Mouse (Mus musculus): ENCODE measurements at regions not wholly inside any gene's neighbourhood (a gene's known extent, or its start where the extent isn't known, plus 50 kb on each side); places are given as distances from the start of the nearest gene placed in this dataset.

GRCm38 (mm10) chr16:62981821-62982220 is 127.7 kb downstream of the Pros1 start:
- no peak overlapping the region for H3K9ac ChIP-seq
- no peaks in the 10 kb centered on the region for H3K4me1 ChIP-seq
- no peak overlapping the region for H3K4me2 ChIP-seq (replicated peaks)
- no peak overlapping the region for H3K4me3 ChIP-seq (replicated peaks)
- H3K27me3 ChIP-seq = no peaks in the 10 kb centered on the region
- 32% methylated on average over 1 of the region's 1 CpGs for WGBS
- H3K27ac ChIP-seq (replicated peaks) = no peak overlapping the region
- no peaks in the 10 kb centered on the region for H3K9me3 ChIP-seq (replicated peaks)
- H3K36me3 ChIP-seq = no peaks in the 10 kb centered on the region
- no peak for ATAC-seq (ENCODE audit: insufficient number of reproducible peaks, low FRiP score, low TSS enrichment, low read depth)

- 53% methylated on average over 4 of the region's 4 CpGs for WGBS
- Histone ChIP-seq H3K9ac (no peak overlapping the region), H3K9me3 (replicated peaks) (no peaks in the 10 kb centered on the region), H3K4me3 (replicated peaks) (no peak overlapping the region), H3K4me2 (replicated peaks) (no peak overlapping the region), H3K4me1 (no peaks in the 10 kb centered on the region), H3K27me3 (no peaks in the 10 kb centered on the region), H3K27ac (replicated peaks) (no peak overlapping the region), H3K36me3 (no peaks in the 10 kb centered on the region)
- no peak for ATAC-seq (ENCODE audit: insufficient number of reproducible peaks, low FRiP score, low TSS enrichment, low read depth)
These were observed 128.5 kb downstream of the Pros1 start for GRCm38 (mm10) chr16:62982558-62982957.

- Histone ChIP-seq H3K36me3 (no peaks in the 10 kb centered on the region), H3K27me3 (no peaks in the 10 kb centered on the region), H3K4me3 (replicated peaks) (no peak overlapping the region), H3K27ac (replicated peaks) (no peak overlapping the region), H3K4me2 (replicated peaks) (no peak overlapping the region), H3K4me1 (no peaks in the 10 kb centered on the region), H3K9me3 (replicated peaks) (no peaks in the 10 kb centered on the region), H3K9ac (no peak overlapping the region)
- ATAC-seq (ENCODE audit: insufficient number of reproducible peaks, low FRiP score, low TSS enrichment, low read depth) = no peak
- WGBS = 40% methylated on average over 3 of the region's 3 CpGs
These were observed 141.4 kb downstream of the Pros1 start for GRCm38 (mm10) chr16:62995555-62995954.

- 86% methylated on average over 4 of the region's 4 CpGs for WGBS
- Histone ChIP-seq H3K27me3 (no peaks in the 10 kb centered on the region), H3K9me3 (replicated peaks) (no peaks in the 10 kb centered on the region), H3K4me2 (replicated peaks) (no peak overlapping the region), H3K4me1 (no peaks in the 10 kb centered on the region), H3K36me3 (no peaks in the 10 kb centered on the region), H3K27ac (replicated peaks) (no peak overlapping the region), H3K4me3 (replicated peaks) (no peak overlapping the region), H3K9ac (no peak overlapping the region)
- ATAC-seq (ENCODE audit: insufficient number of reproducible peaks, low FRiP score, low TSS enrichment, low read depth) = no peak
These were observed 157.1 kb downstream of the Pros1 start for GRCm38 (mm10) chr16:63011151-63011734.

GRCm38 (mm10) chr16:63014453-63014852 is 160.3 kb downstream of the Pros1 start:
- no peak overlapping the region for H3K4me2 ChIP-seq (replicated peaks)
- H3K36me3 ChIP-seq = no peaks in the 10 kb centered on the region
- 35% methylated on average over 7 of the region's 7 CpGs for WGBS
- H3K9ac ChIP-seq = no peak overlapping the region
- H3K27ac ChIP-seq (replicated peaks) = no peak overlapping the region
- no peaks in the 10 kb centered on the region for H3K9me3 ChIP-seq (replicated peaks)
- no peak for ATAC-seq (ENCODE audit: insufficient number of reproducible peaks, low FRiP score, low TSS enrichment, low read depth)
- H3K4me1 ChIP-seq = no peaks in the 10 kb centered on the region
- no peak overlapping the region for H3K4me3 ChIP-seq (replicated peaks)
- H3K27me3 ChIP-seq = no peaks in the 10 kb centered on the region

- no peak for ATAC-seq (ENCODE audit: insufficient number of reproducible peaks, low FRiP score, low TSS enrichment, low read depth)
- no peaks in the 10 kb centered on the region for H3K4me1 ChIP-seq
- H3K4me3 ChIP-seq (replicated peaks) = no peak overlapping the region
- no peak overlapping the region for H3K27ac ChIP-seq (replicated peaks)
- H3K9ac ChIP-seq = no peak overlapping the region
- H3K36me3 ChIP-seq = no peaks in the 10 kb centered on the region
- H3K27me3 ChIP-seq = no peaks in the 10 kb centered on the region
- whole genome bisulfite sequencing = 31% methylated on average over 1 of the region's 1 CpGs
- H3K4me2 ChIP-seq (replicated peaks) = no peak overlapping the region
- no peaks in the 10 kb centered on the region for H3K9me3 ChIP-seq (replicated peaks)
These were observed 162.0 kb downstream of the Pros1 start for GRCm38 (mm10) chr16:63016144-63016543.

GRCm38 (mm10) chr16:63016658-63017057 is 162.6 kb downstream of the Pros1 start:
- Histone ChIP-seq H3K27me3 (no peaks in the 10 kb centered on the region), H3K9me3 (replicated peaks) (no peaks in the 10 kb centered on the region), H3K36me3 (no peaks in the 10 kb centered on the region), H3K27ac (replicated peaks) (no peak overlapping the region), H3K9ac (no peak overlapping the region), H3K4me3 (replicated peaks) (no peak overlapping the region), H3K4me1 (no peaks in the 10 kb centered on the region), H3K4me2 (replicated peaks) (no peak overlapping the region)
- ATAC-seq (ENCODE audit: insufficient number of reproducible peaks, low FRiP score, low TSS enrichment, low read depth) = no peak
- 63% methylated on average over 2 of the region's 2 CpGs for whole genome bisulfite sequencing

- 91% methylated on average over 4 of the region's 4 CpGs for WGBS
- H3K27me3 ChIP-seq = no peaks in the 10 kb centered on the region
- ATAC-seq (ENCODE audit: insufficient number of reproducible peaks, low FRiP score, low TSS enrichment, low read depth) = no peak
- H3K9ac ChIP-seq = no peak overlapping the region
- no peaks in the 10 kb centered on the region for H3K9me3 ChIP-seq (replicated peaks)
- no peak overlapping the region for H3K4me3 ChIP-seq (replicated peaks)
- no peak overlapping the region for H3K4me2 ChIP-seq (replicated peaks)
- no peaks in the 10 kb centered on the region for H3K36me3 ChIP-seq
- H3K27ac ChIP-seq (replicated peaks) = no peak overlapping the region
- H3K4me1 ChIP-seq = no peaks in the 10 kb centered on the region
These were observed 176.3 kb downstream of the Pros1 start for GRCm38 (mm10) chr16:63030399-63030798.

- Histone ChIP-seq H3K4me2 (replicated peaks) (no peak overlapping the region), H3K4me3 (replicated peaks) (no peak overlapping the region), H3K36me3 (no peaks in the 10 kb centered on the region), H3K9me3 (replicated peaks) (no peaks in the 10 kb centered on the region), H3K4me1 (no peaks in the 10 kb centered on the region), H3K27ac (replicated peaks) (no peak overlapping the region), H3K27me3 (no peaks in the 10 kb centered on the region), H3K9ac (no peak overlapping the region)
- no peak for ATAC-seq (ENCODE audit: insufficient number of reproducible peaks, low FRiP score, low TSS enrichment, low read depth)
- WGBS = 41% methylated on average over 5 of the region's 5 CpGs
These were observed 176.9 kb downstream of the Pros1 start for GRCm38 (mm10) chr16:63031035-63031434.

- Histone ChIP-seq H3K4me3 (replicated peaks) (no peak overlapping the region), H3K4me2 (replicated peaks) (no peak overlapping the region), H3K4me1 (no peaks in the 10 kb centered on the region), H3K36me3 (no peaks in the 10 kb centered on the region), H3K9ac (no peak overlapping the region), H3K9me3 (replicated peaks) (no peaks in the 10 kb centered on the region), H3K27ac (replicated peaks) (no peak overlapping the region), H3K27me3 (no peaks in the 10 kb centered on the region)
- no peak for ATAC-seq (ENCODE audit: insufficient number of reproducible peaks, low FRiP score, low TSS enrichment, low read depth)
- WGBS = 24% methylated on average over 6 of the region's 6 CpGs
These were observed 177.7 kb downstream of the Pros1 start for GRCm38 (mm10) chr16:63031802-63032201.

GRCm38 (mm10) chr16:63049100-63049499 is 195.0 kb downstream of the Pros1 start:
- Histone ChIP-seq H3K27ac (replicated peaks) (no peak overlapping the region), H3K9ac (no peak overlapping the region), H3K36me3 (no peaks in the 10 kb centered on the region), H3K4me3 (replicated peaks) (no peak overlapping the region), H3K27me3 (no peaks in the 10 kb centered on the region), H3K4me1 (no peaks in the 10 kb centered on the region), H3K4me2 (replicated peaks) (no peak overlapping the region), H3K9me3 (replicated peaks) (no peaks in the 10 kb centered on the region)
- ATAC-seq (ENCODE audit: insufficient number of reproducible peaks, low FRiP score, low TSS enrichment, low read depth) = no peak
- 62% methylated on average over 1 of the region's 1 CpGs for WGBS

GRCm38 (mm10) chr16:63062883-63063282 is 208.8 kb downstream of the Pros1 start:
- no peak overlapping the region for H3K4me3 ChIP-seq (replicated peaks)
- H3K4me2 ChIP-seq (replicated peaks) = no peak overlapping the region
- ATAC-seq (ENCODE audit: insufficient number of reproducible peaks, low FRiP score, low TSS enrichment, low read depth) = no peak
- H3K27ac ChIP-seq (replicated peaks) = no peak overlapping the region
- H3K36me3 ChIP-seq = no peaks in the 10 kb centered on the region
- H3K9me3 ChIP-seq (replicated peaks) = no peaks in the 10 kb centered on the region
- no peak overlapping the region for H3K9ac ChIP-seq
- H3K4me1 ChIP-seq = no peaks in the 10 kb centered on the region
- H3K27me3 ChIP-seq = no peaks in the 10 kb centered on the region

All from embryonic facial prominence, embryonic 15.5 days (tissue).